Mouse (Mus musculus): ENCODE results near the gene Pdcd4. TPM values are rescaled to one million over a fixed set of nuclear protein-coding genes. Genes with fewer than 3 reads are reported as not detected.
A peak's percentile ranks its signal among the peaks of the same experiment; 100 is the strongest.

Gene Pdcd4
- polyA plus RNA-seq, 1 experiment from 2014 or later = 58.0 TPM

DNA sequence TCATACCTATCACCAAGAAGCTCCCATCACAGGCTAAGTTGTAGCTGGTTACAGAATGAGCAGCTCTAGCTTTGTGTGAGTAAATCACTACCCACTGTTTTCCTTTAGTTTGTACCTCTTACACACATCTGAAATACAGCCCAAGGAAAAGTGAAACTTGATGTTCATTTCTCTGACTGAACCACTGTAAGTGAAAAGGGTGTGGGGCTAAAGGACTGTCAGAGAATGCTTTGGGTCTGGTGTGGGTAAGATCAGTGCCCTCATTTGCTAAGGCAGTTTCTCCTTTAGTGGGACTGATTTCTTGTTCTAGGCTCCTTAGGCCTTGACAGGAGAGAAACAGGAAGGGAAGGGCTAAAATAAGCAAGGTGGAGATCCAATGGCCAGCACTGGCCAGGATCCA is 42.0 kb downstream of the Pdcd4 start:
- H3K27me3 ChIP-seq (ENCODE audit: control insufficient read depth, insufficient read depth, low read length) = no peaks in the 10 kb centered on the region
- no peaks in the 10 kb centered on the region for H3K9me3 ChIP-seq (ENCODE audit: control insufficient read depth, low read length)
- H3K4me2 ChIP-seq (replicated peaks) = no peak overlapping the region
- no peak for ATAC-seq (ENCODE audit: low FRiP score)
- no peak overlapping the region for H3K4me3 ChIP-seq (replicated peaks; ENCODE audit: low read length)
- peaks cover 64% of the 10 kb centered on the region for H3K36me3 ChIP-seq (replicated peaks; ENCODE audit: control insufficient read depth, insufficient read depth)
- no peak overlapping the region for H3K9ac ChIP-seq
- H3K4me1 ChIP-seq (replicated peaks; ENCODE audit: control insufficient read depth, insufficient read depth, low read length) = no peaks in the 10 kb centered on the region
- no peak overlapping the region for H3K27ac ChIP-seq
- DNase-seq (ENCODE audit: low spot score) = no peak

DNA sequence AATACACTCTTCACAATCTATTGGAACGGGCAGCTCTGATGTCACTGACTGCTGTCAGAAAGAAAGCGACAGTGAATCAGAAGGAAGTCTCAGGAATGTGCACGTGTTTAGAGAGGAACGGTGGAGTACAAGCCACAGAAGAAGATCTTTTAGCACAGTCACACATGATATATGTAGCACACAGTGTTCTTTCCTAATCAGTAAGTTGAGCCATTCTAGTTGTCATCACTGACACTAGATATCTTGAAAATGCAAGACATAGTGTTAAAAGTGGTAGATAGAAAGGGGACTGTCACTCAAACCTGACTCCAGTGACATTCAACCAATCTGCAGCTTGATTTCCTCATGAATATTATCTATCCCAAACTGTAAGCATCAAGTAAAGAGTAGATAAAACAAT is 47.4 kb downstream of the Pdcd4 start:
- Histone ChIP-seq H3K4me3 (replicated peaks; ENCODE audit: low read length) (no peak overlapping the region), H3K4me2 (replicated peaks) (no peak overlapping the region), H3K9me3 (ENCODE audit: control insufficient read depth, low read length) (no peaks in the 10 kb centered on the region), H3K27ac (no peak overlapping the region), H3K27me3 (ENCODE audit: control insufficient read depth, insufficient read depth, low read length) (no peaks in the 10 kb centered on the region), H3K9ac (no peak overlapping the region), H3K4me1 (replicated peaks; ENCODE audit: control insufficient read depth, insufficient read depth, low read length) (peaks cover 11% of the 10 kb centered on the region), H3K36me3 (replicated peaks; ENCODE audit: control insufficient read depth, insufficient read depth) (peaks cover 18% of the 10 kb centered on the region)
- ATAC-seq (ENCODE audit: low FRiP score) (no peak), DNase-seq (ENCODE audit: low spot score) (no peak)
- WGBS = 90% methylated on average over 4 of the region's 4 CpGs

DNA sequence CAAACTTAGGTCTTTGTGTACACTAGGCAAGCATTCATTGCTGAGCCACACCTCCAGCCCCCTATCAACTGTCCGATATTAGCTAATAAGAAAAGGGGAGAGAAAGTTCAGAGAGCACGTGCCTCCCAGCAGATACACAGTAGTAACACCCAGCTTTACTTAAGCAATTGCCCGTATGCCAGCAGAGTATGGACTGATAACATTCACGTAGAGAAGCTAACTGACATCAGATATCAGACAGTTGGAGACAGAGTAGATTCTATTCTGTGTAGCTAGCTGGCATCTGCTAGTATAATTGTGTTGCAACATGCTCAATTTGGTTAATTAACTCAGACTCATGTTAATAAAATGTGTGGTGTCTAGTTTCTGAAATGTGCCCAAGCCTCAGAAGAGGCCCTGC is 49.1 kb downstream of the Pdcd4 start:
- Histone ChIP-seq H3K9ac (no peak overlapping the region), H3K36me3 (replicated peaks; ENCODE audit: control insufficient read depth, insufficient read depth) (peaks cover 12% of the 10 kb centered on the region), H3K4me3 (replicated peaks; ENCODE audit: low read length) (no peak overlapping the region), H3K27me3 (ENCODE audit: control insufficient read depth, insufficient read depth, low read length) (no peaks in the 10 kb centered on the region), H3K4me2 (replicated peaks) (no peak overlapping the region), H3K9me3 (ENCODE audit: control insufficient read depth, low read length) (no peaks in the 10 kb centered on the region), H3K4me1 (replicated peaks; ENCODE audit: control insufficient read depth, insufficient read depth, low read length) (peaks cover 11% of the 10 kb centered on the region), H3K27ac (no peak overlapping the region)
- WGBS = 91% methylated on average over 4 of the region's 4 CpGs
- DNase-seq (ENCODE audit: low spot score) (no peak), ATAC-seq (ENCODE audit: low FRiP score) (no peak)

DNA sequence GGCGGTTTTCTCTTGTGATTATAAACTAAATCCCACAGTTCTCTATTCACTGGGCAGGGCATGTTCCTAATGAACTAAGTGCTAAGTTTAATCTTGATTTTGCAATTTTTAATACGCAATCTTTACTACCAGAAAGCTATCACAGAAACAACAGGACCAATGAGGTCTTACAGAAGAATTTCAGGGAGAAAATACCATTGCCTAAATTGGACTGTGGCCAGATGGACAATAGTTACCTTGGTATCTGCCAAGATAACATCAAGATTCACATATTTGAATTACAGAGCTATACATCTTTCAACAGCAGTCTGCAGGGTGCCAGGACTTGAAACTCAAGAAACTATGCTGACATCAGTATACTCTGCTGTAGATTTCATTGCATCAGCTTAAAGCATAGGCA is 50.3 kb downstream of the Pdcd4 start:
- Histone ChIP-seq H3K9me3 (ENCODE audit: control insufficient read depth, low read length) (no peaks in the 10 kb centered on the region), H3K36me3 (replicated peaks; ENCODE audit: control insufficient read depth, insufficient read depth) (peaks cover 12% of the 10 kb centered on the region), H3K27ac (no peak overlapping the region), H3K4me3 (replicated peaks; ENCODE audit: low read length) (no peak overlapping the region), H3K9ac (no peak overlapping the region), H3K27me3 (ENCODE audit: control insufficient read depth, insufficient read depth, low read length) (no peaks in the 10 kb centered on the region), H3K4me2 (replicated peaks) (peak overlapping the region; percentile 55; the same call in 1 of the 2 replicates), H3K4me1 (replicated peaks; ENCODE audit: control insufficient read depth, insufficient read depth, low read length) (peaks cover 14% of the 10 kb centered on the region)
- 96% methylated on average over 2 of the region's 2 CpGs for WGBS
- ATAC-seq (ENCODE audit: low FRiP score) (no peak), DNase-seq (ENCODE audit: low spot score) (no peak)

DNA sequence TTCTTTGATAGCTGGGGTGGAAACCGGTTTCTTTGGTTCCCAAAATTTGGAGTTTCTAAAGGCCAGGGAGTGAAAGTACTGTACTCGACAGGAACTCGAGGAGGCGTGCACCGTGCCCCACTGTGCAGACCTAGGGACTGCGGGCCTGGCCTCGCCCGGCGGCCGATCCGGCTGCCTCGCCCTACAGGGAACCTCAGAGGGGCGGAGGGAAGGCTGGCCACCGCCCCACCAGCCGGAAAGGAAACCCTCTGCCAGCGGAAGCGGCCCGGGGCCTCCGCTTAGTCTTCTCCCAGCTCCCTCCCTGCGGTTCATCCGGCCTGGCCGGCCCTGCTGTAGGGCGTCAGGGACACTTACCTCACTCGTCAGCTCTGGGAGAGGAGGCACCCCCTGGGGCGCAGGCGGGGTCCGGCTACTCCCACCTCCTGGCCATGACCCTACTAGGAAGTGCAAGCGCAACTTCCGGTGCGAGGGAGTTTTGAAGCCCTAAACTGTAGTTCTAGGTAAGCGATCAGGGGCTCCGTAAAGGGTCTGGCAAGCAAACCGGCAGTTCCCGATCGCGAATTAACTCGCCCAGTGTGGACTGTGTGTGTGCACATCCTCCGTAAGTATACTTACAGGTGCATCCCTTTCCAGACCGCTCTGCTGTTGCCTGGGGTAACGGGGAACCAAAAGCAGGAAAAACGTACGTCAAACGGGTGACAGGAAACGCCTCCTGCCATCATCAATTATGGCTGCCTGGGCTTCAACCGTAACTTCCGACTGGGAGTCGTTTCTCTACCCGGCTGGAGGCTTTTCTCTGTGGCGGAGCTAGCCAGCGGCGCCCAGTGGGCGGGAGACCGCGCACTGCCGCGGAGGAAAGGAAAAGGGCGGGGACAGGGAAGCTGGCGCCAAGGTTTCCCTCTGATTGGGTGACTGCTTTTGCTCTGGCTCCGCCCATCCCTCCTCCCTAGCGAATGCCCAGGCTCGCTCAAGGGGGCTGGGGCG is 52.1 kb downstream of the Pdcd4 start, which contains the start of the genes Shoc2 and Bbip1:
Shoc2 (plus strand) TSS at position 505 of the 984 bp plus-strand sequence.
Bbip1 (minus strand) TSS at position 826 of the 984 bp plus-strand sequence.
- Histone ChIP-seq H3K36me3 (replicated peaks; ENCODE audit: control insufficient read depth, insufficient read depth) (no peaks in the 10 kb centered on the region; the same call in 1 of the 2 replicates), H3K9ac (peak within 1 kb of the TSS; percentile 95), H3K4me1 (replicated peaks; ENCODE audit: control insufficient read depth, insufficient read depth, low read length) (peaks cover 21% of the 10 kb centered on the region), H3K9me3 (ENCODE audit: control insufficient read depth, low read length) (no peaks in the 10 kb centered on the region), H3K27ac (peak within 1 kb of the TSS; percentile 96), H3K27me3 (ENCODE audit: control insufficient read depth, insufficient read depth, low read length) (no peaks in the 10 kb centered on the region), H3K4me2 (replicated peaks) (peak within 1 kb of the TSS; percentile 62), H3K4me3 (replicated peaks; ENCODE audit: low read length) (peak within 1 kb of the TSS; percentile 93)
- ATAC-seq (ENCODE audit: low FRiP score) = peak; percentile 96
- peak; percentile 99 for DNase-seq (ENCODE audit: low spot score)
- WGBS = under 1% methylated on average over 58 of the region's 62 CpGs

DNA sequence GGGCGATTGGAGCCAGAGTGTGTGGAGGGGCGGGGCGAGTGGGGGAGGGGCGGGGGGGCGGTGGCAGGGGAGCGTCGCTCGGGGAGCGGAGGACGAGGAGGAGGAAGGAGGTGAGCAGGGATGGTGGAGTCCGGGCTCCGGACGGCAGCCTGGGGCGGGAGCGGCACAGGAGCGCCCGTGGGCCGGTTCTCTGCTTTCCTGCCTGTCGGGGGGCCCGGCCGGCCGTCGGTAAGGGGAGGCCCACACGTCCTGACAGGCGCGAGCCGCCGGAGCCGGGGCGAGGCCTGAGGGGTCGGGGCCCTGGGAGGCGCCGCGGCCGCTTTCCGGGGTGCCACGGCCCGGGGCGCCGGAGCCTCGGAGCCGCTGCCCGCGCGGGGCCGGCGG is 52.7 kb downstream of the Pdcd4 start:
- Histone ChIP-seq H3K27ac (peak overlapping the region; percentile 96), H3K27me3 (ENCODE audit: control insufficient read depth, insufficient read depth, low read length) (no peaks in the 10 kb centered on the region), H3K4me3 (replicated peaks; ENCODE audit: low read length) (peak overlapping the region; percentile 93), H3K9ac (peak overlapping the region; percentile 95), H3K4me2 (replicated peaks) (peak overlapping the region; percentile 62; the same call in 1 of the 2 replicates), H3K4me1 (replicated peaks; ENCODE audit: control insufficient read depth, insufficient read depth, low read length) (peaks cover 21% of the 10 kb centered on the region), H3K9me3 (ENCODE audit: control insufficient read depth, low read length) (no peaks in the 10 kb centered on the region), H3K36me3 (replicated peaks; ENCODE audit: control insufficient read depth, insufficient read depth) (no peaks in the 10 kb centered on the region; the same call in 1 of the 2 replicates)
- DNase-seq (ENCODE audit: low spot score) (no peak), ATAC-seq (ENCODE audit: low FRiP score) (no peak)
- 0% methylated on average over 19 of the region's 47 CpGs for WGBS

DNA sequence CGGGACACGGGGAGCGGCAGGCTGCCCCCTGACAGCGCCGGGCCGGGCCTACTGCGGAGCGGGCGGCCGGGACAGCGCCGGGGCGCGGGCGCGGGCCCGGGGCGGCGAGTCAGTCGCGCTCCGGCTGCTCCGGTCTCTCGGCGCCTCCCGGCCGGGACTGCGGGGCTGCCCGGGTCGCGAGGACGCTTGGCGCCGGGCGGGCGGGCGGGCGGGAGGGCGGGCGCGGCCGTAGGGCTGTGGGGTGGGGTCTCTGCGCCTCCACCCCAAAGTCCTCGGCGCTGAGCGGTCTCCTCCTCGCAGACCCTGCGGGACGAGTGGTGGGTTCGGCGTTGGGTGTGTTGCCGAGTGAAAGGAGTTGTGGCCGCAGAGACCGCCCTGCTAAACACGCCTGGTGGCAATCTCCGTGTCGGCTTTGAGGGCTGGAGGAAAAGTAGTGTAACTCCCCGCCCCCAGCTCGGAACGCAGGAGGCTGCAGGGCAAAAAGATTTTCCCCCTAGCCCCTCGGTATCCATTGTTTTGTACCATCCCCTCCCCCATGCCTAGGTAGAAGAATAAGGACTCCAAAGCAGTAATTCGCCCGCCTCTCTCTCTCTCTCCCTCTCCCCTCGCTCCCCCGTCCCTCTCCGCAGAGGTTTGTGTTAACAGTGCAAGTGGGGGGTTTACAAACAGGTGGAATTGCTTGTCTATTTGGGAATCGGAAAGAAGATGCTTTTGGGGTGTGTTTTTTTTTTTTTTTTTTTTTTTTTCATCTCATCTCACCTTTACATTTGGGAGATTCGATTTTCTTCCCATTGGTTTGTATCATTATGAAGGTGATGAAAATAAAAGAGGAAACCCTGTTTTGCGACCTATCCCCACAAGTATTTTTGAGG is 53.4 kb downstream of the Pdcd4 start:
- WGBS = 1% methylated on average over 40 of the region's 69 CpGs

DNA sequence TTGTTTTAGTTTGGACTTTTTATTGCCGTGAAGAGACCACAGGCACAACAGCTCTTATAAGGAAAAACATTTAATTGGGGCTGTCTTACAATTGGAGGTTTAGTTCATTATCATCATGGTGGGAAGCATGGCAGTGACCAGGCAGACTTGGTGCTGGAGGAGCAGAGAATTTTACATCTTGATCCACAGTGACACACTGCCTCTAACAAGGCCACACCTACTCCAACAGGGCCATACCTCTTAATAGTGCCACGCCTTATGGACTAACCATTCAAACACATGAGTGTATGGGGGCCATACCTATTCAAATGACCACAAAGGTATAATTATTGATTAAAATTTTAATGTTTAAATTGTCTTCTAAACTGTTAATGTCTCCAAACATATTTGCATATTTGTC is 65.5 kb downstream of the Pdcd4 start:
- 94% methylated on average over 2 of the region's 2 CpGs for WGBS
- ATAC-seq (ENCODE audit: low FRiP score) (no peak), DNase-seq (ENCODE audit: low spot score) (no peak)
- H3K4me3 ChIP-seq (replicated peaks; ENCODE audit: low read length) = no peak overlapping the region
- H3K4me2 ChIP-seq (replicated peaks) = no peak overlapping the region
- no peaks in the 10 kb centered on the region for H3K36me3 ChIP-seq (replicated peaks; ENCODE audit: control insufficient read depth, insufficient read depth)
- H3K27me3 ChIP-seq (ENCODE audit: control insufficient read depth, insufficient read depth, low read length) = no peaks in the 10 kb centered on the region
- H3K9ac ChIP-seq = no peak overlapping the region
- 0 out of 2 replicates have a peak, but pooled peaks cover 4% of the 10 kb centered on the region for H3K4me1 ChIP-seq (replicated peaks; ENCODE audit: control insufficient read depth, insufficient read depth, low read length)
- H3K27ac ChIP-seq = no peak overlapping the region
- no peaks in the 10 kb centered on the region for H3K9me3 ChIP-seq (ENCODE audit: control insufficient read depth, low read length)

More for the DNA sequence above, 53.4 kb downstream of the Pdcd4 start:
- Histone ChIP-seq H3K4me1 (replicated peaks; ENCODE audit: control insufficient read depth, insufficient read depth, low read length) (peaks cover 21% of the 10 kb centered on the region), H3K9me3 (ENCODE audit: control insufficient read depth, low read length) (no peaks in the 10 kb centered on the region), H3K9ac (peak overlapping the region; percentile 95), H3K27ac (peak overlapping the region; percentile 96), H3K4me2 (replicated peaks) (peak overlapping the region; percentile 62), H3K27me3 (ENCODE audit: control insufficient read depth, insufficient read depth, low read length) (no peaks in the 10 kb centered on the region), H3K36me3 (replicated peaks; ENCODE audit: control insufficient read depth, insufficient read depth) (no peaks in the 10 kb centered on the region; the same call in 1 of the 2 replicates), H3K4me3 (replicated peaks; ENCODE audit: low read length) (peak overlapping the region; percentile 93)
- ATAC-seq (ENCODE audit: low FRiP score) = peak; percentile 12
- DNase-seq (ENCODE audit: low spot score) = peak; percentile 59

DNA sequence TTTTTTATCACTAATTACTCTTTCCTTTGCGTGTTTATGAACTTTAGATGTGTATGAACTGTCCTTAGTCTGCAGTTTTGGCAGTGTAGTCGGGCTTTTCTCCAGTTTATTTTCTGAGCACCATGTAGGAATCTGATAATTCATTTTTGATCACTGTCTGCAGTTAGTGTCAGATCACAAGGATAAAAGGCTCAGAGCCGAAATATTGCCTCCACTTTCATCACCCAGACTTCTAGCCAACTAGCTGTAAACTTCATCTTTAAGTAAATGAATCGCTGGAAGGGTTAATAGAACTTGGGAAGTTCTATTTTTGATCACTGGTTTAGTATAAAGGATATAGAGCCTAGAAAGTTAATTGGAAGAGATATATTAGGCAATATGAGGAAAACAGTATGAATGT is 70.5 kb downstream of the Pdcd4 start:
- Histone ChIP-seq H3K27ac (no peak overlapping the region), H3K9me3 (ENCODE audit: control insufficient read depth, low read length) (no peaks in the 10 kb centered on the region), H3K36me3 (replicated peaks; ENCODE audit: control insufficient read depth, insufficient read depth) (no peaks in the 10 kb centered on the region), H3K9ac (no peak overlapping the region), H3K4me1 (replicated peaks; ENCODE audit: control insufficient read depth, insufficient read depth, low read length) (no peaks in the 10 kb centered on the region), H3K4me2 (replicated peaks) (no peak overlapping the region), H3K27me3 (ENCODE audit: control insufficient read depth, insufficient read depth, low read length) (no peaks in the 10 kb centered on the region), H3K4me3 (replicated peaks; ENCODE audit: low read length) (no peak overlapping the region)
- ATAC-seq (ENCODE audit: low FRiP score) (no peak), DNase-seq (ENCODE audit: low spot score) (no peak)
- WGBS = 90% methylated on average over 4 of the region's 4 CpGs
